Mouse (Mus musculus) embryonic facial prominence, embryonic 15.5 days (tissue): ENCODE results near the gene Olfr218. TPM values are rescaled to one million over a fixed set of nuclear protein-coding genes. Genes with fewer than 3 reads are reported as not detected.
"Not testable (repeated sequence)": the region's sequence is repeated elsewhere in the genome, so short reads cannot be mapped to it uniquely, and the experiment has no call there.

Source experiments
- ATAC-seq: fragments of 200-750 bp; cut with Nextera tagmentation; 2 replicates; pipeline ENCODE4 v1.8.0; 2017; ENCODE audit warnings: low read depth, moderate TSS enrichment; ENCODE audit not compliant: insufficient number of reproducible peaks, low FRiP score, low TSS enrichment
- H3K27ac ChIP-seq: fragments of 300-500 bp; sonication (generic); replicated peaks from 2 replicates; pipeline ENCODE4 v1.5.1; 2015; ENCODE audit warnings: mild to moderate bottlenecking, inconsistent platforms
- H3K27me3 ChIP-seq: fragments of 300-500 bp; sonication (generic); 2 replicates; pipeline ENCODE4 v1.6.1; 2015; ENCODE audit warnings: inconsistent platforms
- H3K36me3 ChIP-seq: fragments of 300-500 bp; sonication (generic); 2 replicates; pipeline ENCODE4 v1.6.1; 2015; ENCODE audit warnings: mild to moderate bottlenecking, inconsistent platforms
- H3K4me1 ChIP-seq: fragments of 300-500 bp; sonication (generic); 2 replicates; pipeline ENCODE4 v1.6.1; 2015; ENCODE audit warnings: inconsistent platforms
- H3K4me2 ChIP-seq: fragments of 300-500 bp; sonication (generic); replicated peaks from 2 replicates; pipeline ENCODE4 v1.6.1; 2015; ENCODE audit warnings: mild to moderate bottlenecking, inconsistent platforms
- H3K4me3 ChIP-seq: fragments of 300-500 bp; sonication (generic); replicated peaks from 2 replicates; pipeline ENCODE4 v1.5.1; 2015; ENCODE audit warnings: mild to moderate bottlenecking, inconsistent platforms
- H3K9ac ChIP-seq: fragments of 300-500 bp; sonication (generic); 2 replicates; pipeline ENCODE4 v1.6.1; 2015; ENCODE audit warnings: inconsistent platforms
- H3K9me3 ChIP-seq: fragments of 300-500 bp; sonication (generic); replicated peaks from 2 replicates; pipeline ENCODE4 v1.6.1; 2016; ENCODE audit warnings: inconsistent platforms
- WGBS: fragments of 180-500 bp; shearing (Covaris S2); methylation state at CpG from one replicate; pipeline ENCODE4 v1.1.7; 2015; 5-methylcytosine and 5-hydroxymethylcytosine counted together
- polyA plus RNA-seq: library from polyadenylated mRNA; unstranded; fragments of >200 nt; fragmentation: Nextera tagmentation; extraction: Ambion mirVana; gene quantifications from 2 replicates; pipeline ENCODE4 v1.2.1, GENCODE M21; 2015

The Olfr218 gene
- polyA plus RNA-seq, result not detected in 2 replicates

DNA sequence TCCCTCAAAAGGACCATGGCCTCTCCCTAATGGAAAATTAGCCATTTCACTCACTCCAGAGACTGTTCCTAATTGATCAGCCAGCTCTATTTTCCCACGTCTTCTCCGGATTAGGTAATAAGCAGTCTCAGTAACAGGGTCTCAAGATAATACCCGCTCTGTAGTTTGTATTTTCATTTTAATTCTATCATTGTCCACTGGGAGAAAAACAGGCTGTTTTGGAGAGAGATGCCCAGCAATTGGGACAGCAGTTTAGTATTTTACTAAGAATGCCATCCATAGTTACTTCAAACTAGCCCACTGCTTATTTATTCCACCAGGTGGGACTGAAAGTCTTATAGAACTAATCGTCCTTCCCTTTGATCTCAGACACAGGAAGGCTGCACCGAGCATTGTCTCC lies at the start of gene Olfr218:
Olfr218 (plus strand) TSS at position 301 of the 400 bp plus-strand sequence.
- no peak for ATAC-seq
- Histone ChIP-seq H3K27me3 (no peaks in the 10 kb centered on the region), H3K9me3 (no peaks in the 10 kb centered on the region), H3K27ac (no peak within 1 kb of the TSS), H3K9ac (no peak within 1 kb of the TSS), H3K4me2 (no peak within 1 kb of the TSS), H3K4me3 (no peak within 1 kb of the TSS), H3K4me1 (no peaks in the 10 kb centered on the region), H3K36me3 (no peaks in the 10 kb centered on the region)
- 65% methylated on average over 5 of the region's 5 CpGs for WGBS

- no peak overlapping the region for H3K4me2 ChIP-seq
- no peak overlapping the region for H3K27ac ChIP-seq
- H3K4me3 ChIP-seq, result no peak overlapping the region
- H3K9ac ChIP-seq, result no peak overlapping the region
- H3K4me1 ChIP-seq, result no peaks in the 10 kb centered on the region
- no peaks in the 10 kb centered on the region for H3K27me3 ChIP-seq
- H3K36me3 ChIP-seq, result no peaks in the 10 kb centered on the region
- no peaks in the 10 kb centered on the region for H3K9me3 ChIP-seq
- ATAC-seq, result no peak
These were observed 23.3 kb upstream of the Olfr218 start for GRCm38 (mm10) chr1:173174154-173174842.

GRCm38 (mm10) chr1:173190540-173190939 lies 7.1 kb upstream of the Olfr218 start, which contains the start of gene Olfr1406:
Olfr1406 (minus strand) TSS chr1:173190640.
- no peak within 1 kb of the TSS for H3K9ac ChIP-seq
- no peak within 1 kb of the TSS for H3K27ac ChIP-seq
- no peak within 1 kb of the TSS for H3K4me3 ChIP-seq
- no peak within 1 kb of the TSS for H3K4me2 ChIP-seq
- H3K9me3 ChIP-seq, result no peaks in the 10 kb centered on the region
- WGBS, result 60% methylated on average over 3 of the region's 3 CpGs
- H3K36me3 ChIP-seq, result no peaks in the 10 kb centered on the region
- no peaks in the 10 kb centered on the region for H3K4me1 ChIP-seq
- ATAC-seq, result no peak
- no peaks in the 10 kb centered on the region for H3K27me3 ChIP-seq

- Histone ChIP-seq H3K27me3 (no peaks in the 10 kb centered on the region), H3K27ac (no peak overlapping the region), H3K4me1 (no peaks in the 10 kb centered on the region), H3K36me3 (no peaks in the 10 kb centered on the region), H3K4me3 (no peak overlapping the region), H3K4me2 (no peak overlapping the region), H3K9me3 (no peaks in the 10 kb centered on the region), H3K9ac (no peak overlapping the region)
- ATAC-seq, result no peak
- 62% methylated on average over 3 of the region's 3 CpGs for WGBS
These were observed 5.5 kb upstream of the Olfr218 start for GRCm38 (mm10) chr1:173192059-173192458.

- Histone ChIP-seq H3K4me3 (no peak overlapping the region), H3K36me3 (no peaks in the 10 kb centered on the region), H3K9ac (no peak overlapping the region), H3K27me3 (no peaks in the 10 kb centered on the region), H3K27ac (no peak overlapping the region), H3K4me2 (no peak overlapping the region), H3K4me1 (no peaks in the 10 kb centered on the region), H3K9me3 (no peaks in the 10 kb centered on the region)
- 68% methylated on average over 2 of the region's 2 CpGs for WGBS
- no peak for ATAC-seq
These were observed 1.2 kb upstream of the Olfr218 start for GRCm38 (mm10) chr1:173196359-173196758.

DNA sequence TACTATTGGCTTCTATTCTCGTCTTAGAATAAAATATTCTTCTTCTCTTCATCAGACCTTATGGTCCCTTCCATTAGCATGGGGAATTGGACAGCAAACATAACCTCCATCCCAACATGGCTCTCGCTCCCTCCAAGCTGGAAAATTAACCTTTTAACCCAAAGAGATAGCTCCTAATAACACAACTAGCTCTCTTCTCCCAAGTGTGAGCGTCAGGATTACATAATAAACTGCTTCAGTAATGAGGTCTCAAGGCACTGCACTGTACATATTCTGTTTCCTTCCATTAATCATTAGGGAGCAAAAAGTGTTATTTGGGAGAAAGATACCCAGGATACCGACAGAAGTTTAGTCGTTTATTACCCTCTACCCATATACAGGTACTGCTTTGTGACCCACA lies 14.5 kb downstream of the Olfr218 start, which contains the start of gene Olfr1404:
Olfr1404 (plus strand) TSS at position 301 of the 400 bp plus-strand sequence.
- Histone ChIP-seq H3K9ac (no peak within 1 kb of the TSS), H3K4me3 (no peak within 1 kb of the TSS), H3K4me2 (no peak within 1 kb of the TSS), H3K27me3 (no peaks in the 10 kb centered on the region), H3K36me3 (no peaks in the 10 kb centered on the region), H3K9me3 (no peaks in the 10 kb centered on the region), H3K4me1 (no peaks in the 10 kb centered on the region), H3K27ac (no peak within 1 kb of the TSS)
- WGBS, result 80% methylated on average over 5 of the region's 5 CpGs
- ATAC-seq, result no peak

DNA sequence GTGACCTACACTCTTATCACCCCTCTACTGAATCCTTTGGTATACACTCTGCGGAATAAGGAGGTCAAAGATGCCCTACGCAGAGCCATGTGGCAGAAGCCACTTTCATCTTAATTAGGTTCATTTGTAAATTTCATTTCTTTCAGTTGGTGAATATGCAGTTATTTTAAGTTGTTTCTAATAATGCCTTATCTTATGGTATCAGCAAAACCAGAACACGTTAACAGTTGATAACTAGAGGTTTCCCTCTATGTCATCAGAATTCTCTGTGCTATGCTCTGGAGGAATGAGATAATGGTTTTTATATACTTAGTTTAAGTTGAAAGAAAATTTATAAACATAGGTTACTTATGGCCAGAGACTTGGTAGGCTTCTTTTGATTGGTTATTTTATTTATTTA lies 18.9 kb downstream of the Olfr218 start:
- no peaks in the 10 kb centered on the region for H3K27me3 ChIP-seq
- H3K36me3 ChIP-seq, result no peaks in the 10 kb centered on the region
- no peaks in the 10 kb centered on the region for H3K9me3 ChIP-seq
- H3K4me2 ChIP-seq, result no peak overlapping the region
- H3K4me1 ChIP-seq, result no peaks in the 10 kb centered on the region
- 86% methylated on average over 3 of the region's 3 CpGs for WGBS
- no peak overlapping the region for H3K4me3 ChIP-seq
- no peak for ATAC-seq
- no peak overlapping the region for H3K27ac ChIP-seq
- H3K9ac ChIP-seq, result no peak overlapping the region

- no peaks in the 10 kb centered on the region for H3K4me1 ChIP-seq
- H3K36me3 ChIP-seq, result no peaks in the 10 kb centered on the region
- 75% methylated on average over 2 of the region's 2 CpGs for WGBS
- no peak for ATAC-seq
- no peaks in the 10 kb centered on the region for H3K9me3 ChIP-seq
- no peak within 1 kb of the TSS for H3K4me2 ChIP-seq
- H3K4me3 ChIP-seq, result no peak within 1 kb of the TSS
- H3K27ac ChIP-seq, result no peak within 1 kb of the TSS
- H3K27me3 ChIP-seq, result no peaks in the 10 kb centered on the region
- no peak within 1 kb of the TSS for H3K9ac ChIP-seq
These were observed 29.5 kb downstream of the Olfr218 start, which contains the start of gene Fcer1a for GRCm38 (mm10) chr1:173227081-173227480. Fcer1a (minus strand) TSS chr1:173227214.

DNA sequence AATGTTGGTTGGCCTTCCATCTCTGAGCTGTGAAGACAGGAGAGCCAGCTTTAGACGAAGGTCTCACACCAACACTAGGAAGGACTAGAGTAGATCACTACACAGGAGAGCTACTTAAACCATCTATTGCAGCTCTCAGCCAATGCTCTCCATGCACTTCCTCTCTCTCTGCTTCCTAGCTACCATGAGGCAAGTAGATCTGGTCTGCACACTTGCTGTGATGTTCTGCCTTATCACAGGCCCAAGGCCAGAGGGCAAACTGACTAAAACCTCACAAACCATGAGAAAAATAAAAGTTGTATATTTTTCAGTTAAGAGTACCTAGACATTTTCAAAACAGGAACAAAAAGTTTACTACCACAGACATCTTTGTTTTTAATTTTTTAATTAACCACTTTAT lies 39.4 kb downstream of the Olfr218 start:
- not testable (repeated sequence) for H3K4me2 ChIP-seq, H3K27ac ChIP-seq, ATAC-seq, H3K36me3 ChIP-seq, H3K4me1 ChIP-seq, H3K9me3 ChIP-seq, H3K27me3 ChIP-seq, H3K4me3 ChIP-seq, H3K9ac ChIP-seq
- WGBS, result 93% methylated on average over 1 of the region's 1 CpGs

GRCm38 (mm10) chr1:173249888-173250287 lies 52.3 kb downstream of the Olfr218 start:
- H3K4me3 ChIP-seq, result no peak overlapping the region
- no peaks in the 10 kb centered on the region for H3K27me3 ChIP-seq
- no peak overlapping the region for H3K4me2 ChIP-seq
- H3K9me3 ChIP-seq, result no peaks in the 10 kb centered on the region
- no peak overlapping the region for H3K9ac ChIP-seq
- 83% methylated on average over 3 of the region's 3 CpGs for WGBS
- H3K36me3 ChIP-seq, result no peaks in the 10 kb centered on the region
- no peaks in the 10 kb centered on the region for H3K4me1 ChIP-seq
- ATAC-seq, result no peak
- no peak overlapping the region for H3K27ac ChIP-seq
